Mouse (Mus musculus): ENCODE data around the gene Rhoj.
"Not testable (repeated sequence)": the region's sequence is repeated elsewhere in the genome, so short reads cannot be mapped to it uniquely, and the experiment has no call there.

The Rhoj gene

GRCm38 (mm10) chr12:75307961-75308951 is at the start of gene Rhoj:
Gene Rhoj (plus strand): TSS chr12:75308322.
- DNase-seq = peak; percentile 44 to 45

GRCm38 (mm10) chr12:75271726-75272125 is 36.4 kb upstream of the Rhoj start:
- DNase-seq = no peak

- DNase-seq = no peak
Observed at GRCm38 (mm10) chr12:75275730-75276129, 32.4 kb upstream of the Rhoj start.

GRCm38 (mm10) chr12:75277425-75277824 is 30.7 kb upstream of the Rhoj start:
- no peak for DNase-seq

DNA sequence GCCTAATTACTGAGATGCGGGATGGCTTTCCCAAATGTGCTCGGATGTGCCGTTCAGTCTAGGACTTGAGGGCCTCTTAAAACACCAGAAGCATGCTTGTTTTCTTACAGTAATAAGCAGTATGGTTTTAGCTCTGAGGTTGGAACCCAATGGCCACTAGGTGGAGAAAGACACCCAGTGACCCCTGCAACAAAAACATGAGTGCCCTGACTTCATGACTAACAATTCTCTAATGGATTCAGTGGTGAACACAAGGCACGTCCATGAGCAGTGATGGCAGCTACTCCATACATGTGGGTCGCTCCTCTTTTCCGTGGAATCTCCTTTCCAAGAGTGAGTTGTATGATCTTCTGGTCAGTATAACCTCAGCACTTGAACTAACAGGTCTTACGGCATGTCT is 27.6 kb upstream of the Rhoj start:
- DNase-seq = peak; percentile 10 to 12

DNA sequence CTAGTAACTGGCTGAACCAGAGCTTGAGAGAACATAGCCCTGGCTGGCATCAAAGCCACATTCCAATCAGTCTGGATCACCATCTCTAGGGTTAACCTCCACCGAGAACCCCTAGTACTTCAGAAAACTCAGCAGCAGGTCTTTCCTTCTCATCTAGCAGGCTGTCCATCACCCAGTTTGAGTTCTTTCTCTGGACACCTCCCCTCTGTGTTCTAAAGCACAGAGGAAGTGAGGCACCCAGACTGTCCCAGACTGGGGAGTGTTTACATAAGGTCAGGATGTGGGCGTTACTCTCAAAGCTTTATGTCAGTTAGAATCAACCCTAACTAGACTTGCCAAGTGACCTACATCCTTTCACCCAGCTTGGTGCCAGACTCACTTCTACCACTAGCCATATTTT is 24.9 kb upstream of the Rhoj start:
- DNase-seq = no peak

DNA sequence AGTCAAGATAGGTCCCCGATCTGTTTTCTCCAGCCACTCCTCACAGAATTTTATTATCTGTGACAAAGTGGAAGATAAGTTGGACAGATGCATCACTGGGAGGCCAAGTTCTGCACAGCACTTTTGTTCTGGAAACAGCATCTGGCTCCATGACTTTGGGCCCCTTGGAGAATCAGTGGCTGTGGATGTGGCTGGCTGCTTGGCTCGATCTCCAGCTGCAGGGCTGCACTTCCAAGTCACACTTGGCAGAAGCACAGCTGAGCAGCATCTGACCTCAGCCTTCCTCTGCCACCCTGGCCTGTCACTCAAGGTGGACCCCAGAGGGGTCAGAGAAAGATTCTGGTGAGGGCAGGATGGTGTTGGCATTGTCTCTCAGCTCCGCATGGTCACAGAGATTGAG is 22.0 kb upstream of the Rhoj start:
- DNase-seq = no peak

- DNase-seq = no peak
Observed at GRCm38 (mm10) chr12:75290524-75290923, 17.6 kb upstream of the Rhoj start.

DNA sequence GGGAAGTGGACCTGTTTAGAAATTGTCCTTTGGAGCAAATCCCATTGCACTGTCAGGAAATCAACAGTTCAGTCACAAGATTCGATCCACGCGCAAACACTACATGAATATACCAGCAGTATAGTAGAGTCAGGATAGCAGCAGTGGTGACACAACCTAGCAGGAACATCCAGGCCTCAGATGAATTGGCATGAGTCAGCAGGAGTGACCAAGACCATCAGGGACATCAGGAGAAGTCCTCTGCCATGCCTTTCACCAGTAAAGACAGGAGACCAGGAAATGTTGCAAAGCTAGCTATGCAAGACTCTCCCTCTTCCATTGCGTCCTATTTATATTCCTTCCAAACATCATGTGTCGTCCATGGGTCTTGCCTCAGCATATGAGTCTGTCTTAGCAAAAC is 16.6 kb upstream of the Rhoj start:
- DNase-seq = no peak

- no peak for DNase-seq
Observed at GRCm38 (mm10) chr12:75292939-75293338, 15.2 kb upstream of the Rhoj start.

- DNase-seq = no peak
Observed at GRCm38 (mm10) chr12:75299865-75300264, 8.3 kb upstream of the Rhoj start.

- no peak for DNase-seq
Observed at GRCm38 (mm10) chr12:75304132-75304531, 4.0 kb upstream of the Rhoj start.

- DNase-seq = no peak
Observed at GRCm38 (mm10) chr12:75309756-75310155, 1.6 kb downstream of the Rhoj start.

DNA sequence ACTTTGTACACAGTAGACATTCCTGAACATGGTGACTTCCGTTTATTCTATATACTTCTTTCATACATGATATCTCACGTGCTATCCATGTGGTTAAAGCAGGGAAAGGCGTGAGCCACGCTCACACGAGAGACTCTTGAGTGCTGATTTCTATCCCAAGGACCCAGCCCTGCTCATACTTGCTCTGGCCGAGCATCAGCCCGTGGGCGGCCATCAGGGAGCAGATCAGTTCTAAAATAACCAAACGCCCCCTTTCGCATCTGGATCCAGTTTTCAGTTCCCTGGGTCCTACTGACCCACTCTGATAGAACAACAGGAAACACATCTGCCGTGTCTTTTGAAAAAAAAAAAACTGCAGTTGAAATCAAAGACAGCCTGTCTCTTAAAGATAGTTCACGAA is 2.6 kb downstream of the Rhoj start:
- no peak for DNase-seq

GRCm38 (mm10) chr12:75311879-75312278 is 3.8 kb downstream of the Rhoj start:
- no peak for DNase-seq

DNA sequence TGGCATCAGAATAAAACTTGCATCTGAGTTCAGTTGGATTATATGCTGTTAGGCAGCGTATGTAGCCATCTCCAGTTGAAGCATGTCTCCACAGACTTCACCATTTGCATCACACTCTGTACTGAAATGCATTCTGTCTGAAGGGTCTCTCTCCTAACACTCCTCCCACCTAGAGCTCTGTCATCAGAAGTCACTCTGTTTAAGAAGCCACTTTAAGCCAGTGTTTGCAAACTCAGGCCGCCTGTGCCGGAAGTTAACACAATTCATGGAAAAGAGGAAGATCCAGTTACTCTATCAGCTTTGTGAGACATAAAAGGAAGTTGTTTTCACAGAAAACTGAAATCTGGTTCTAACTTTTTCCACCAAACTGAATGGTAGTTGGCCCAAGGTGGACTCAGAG is 5.9 kb downstream of the Rhoj start:
- DNase-seq = no peak

DNA sequence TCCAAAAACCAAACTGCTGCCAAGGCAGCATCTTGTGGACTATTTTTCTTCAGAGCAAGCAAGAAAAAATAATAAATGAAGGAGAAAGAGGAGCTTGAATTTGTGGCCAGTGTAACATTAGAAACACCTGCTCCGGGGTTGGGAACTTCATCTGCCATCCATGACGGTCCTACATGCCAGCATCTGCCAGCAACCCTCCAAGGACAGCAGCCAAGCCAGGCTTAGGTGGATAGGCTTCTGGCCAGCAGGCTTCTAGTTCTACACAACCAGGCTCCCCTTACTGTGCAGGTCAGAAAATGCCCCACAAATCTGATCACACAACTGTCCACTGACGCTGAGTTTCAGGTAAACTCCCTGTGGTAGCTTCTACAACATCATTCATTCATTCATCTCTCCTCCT is 7.7 kb downstream of the Rhoj start:
- DNase-seq = no peak

GRCm38 (mm10) chr12:75320441-75320925 is 12.4 kb downstream of the Rhoj start:
- DNase-seq = no peak

- no peak for DNase-seq
Observed at GRCm38 (mm10) chr12:75321189-75321588, 13.1 kb downstream of the Rhoj start.

- DNase-seq = no peak
Observed at GRCm38 (mm10) chr12:75329188-75329587, 21.1 kb downstream of the Rhoj start.

- DNase-seq = no peak
Observed at GRCm38 (mm10) chr12:75339894-75340293, 31.8 kb downstream of the Rhoj start.

DNA sequence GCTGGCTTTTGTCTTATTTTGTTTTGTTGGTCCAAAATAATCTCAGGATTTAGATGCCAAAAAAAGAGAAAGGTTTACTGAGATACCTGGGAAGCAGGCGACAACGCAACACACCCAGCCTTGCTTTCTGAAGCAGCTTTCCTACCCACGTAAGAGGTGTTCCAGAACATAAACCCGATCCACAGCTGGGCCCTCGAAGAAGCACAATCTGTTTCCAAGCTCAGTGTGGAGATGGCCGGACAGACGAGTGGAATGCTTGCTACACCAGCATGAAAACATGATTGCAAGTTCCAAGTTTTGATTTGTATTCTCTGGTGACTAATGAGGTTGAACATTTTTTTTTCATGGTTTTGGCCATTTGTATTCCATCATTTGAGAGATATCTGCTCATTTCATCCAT is 32.2 kb downstream of the Rhoj start:
- no peak for DNase-seq

GRCm38 (mm10) chr12:75348551-75348950 is 40.4 kb downstream of the Rhoj start:
- no peak for DNase-seq

- not testable (repeated sequence) for DNase-seq
Observed at GRCm38 (mm10) chr12:75349537-75349936, 41.4 kb downstream of the Rhoj start.

Measured in cerebellum, postnatal 36 days (tissue).